Mouse (Mus musculus): ENCODE measurements around the gene Gys1. TPM values are rescaled to one million over a fixed set of nuclear protein-coding genes. Genes with fewer than 3 reads are reported as not detected.
"Not testable (repeated sequence)": the region's sequence is repeated elsewhere in the genome, so short reads cannot be mapped to it uniquely, and the experiment has no call there.

Gys1 gene
- polyA plus RNA-seq, 1 experiment from 2014 or later: 49.4 TPM

DNA sequence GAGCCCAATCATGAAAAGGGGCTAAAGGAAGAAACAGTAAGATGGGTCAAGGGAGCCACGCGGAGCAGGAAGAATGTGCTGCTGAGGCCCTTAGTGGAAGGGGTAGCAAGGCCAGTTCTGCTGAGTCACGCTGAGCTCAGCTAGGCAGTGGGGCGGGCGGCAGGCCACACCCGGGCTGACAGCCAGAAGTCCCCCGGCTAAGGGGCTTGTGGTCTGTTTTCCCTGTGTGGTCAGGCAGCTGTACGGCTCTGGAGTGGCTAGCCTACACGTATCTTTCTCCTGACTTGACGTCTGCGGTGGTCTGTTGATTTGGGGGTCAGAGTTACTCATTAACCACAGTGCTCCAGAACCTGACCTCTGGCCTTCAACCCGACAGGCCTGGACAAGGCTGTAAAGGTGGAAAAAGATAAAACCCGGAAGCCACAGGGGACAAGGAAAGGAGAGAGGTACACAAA lies 26.2 kb downstream of the Gys1 start:
- H3K27me3 ChIP-seq (replicated peaks; ENCODE audit: control insufficient read depth, insufficient read depth, low read length): no peaks in the 10 kb centered on the region
- peak overlapping the region; percentile 95 for H3K27ac ChIP-seq (ENCODE audit: low read length)
- WGBS: 11% methylated on average over 13 of the region's 13 CpGs
- peaks cover 7% of the 10 kb centered on the region for H3K36me3 ChIP-seq (ENCODE audit: control insufficient read depth, insufficient read depth, low read length)
- H3K4me2 ChIP-seq (ENCODE audit: low read depth, low read length): peak overlapping the region; percentile 54
- H3K4me3 ChIP-seq (ENCODE audit: low read length): peak overlapping the region; percentile 47
- H3K9ac ChIP-seq (ENCODE audit: low read depth, low read length): peak overlapping the region; percentile 69
- ATAC-seq: peak; percentile 57
- peaks cover 37% of the 10 kb centered on the region for H3K4me1 ChIP-seq (ENCODE audit: control insufficient read depth, insufficient read depth, low read length)
- no peaks in the 10 kb centered on the region for H3K9me3 ChIP-seq (ENCODE audit: control insufficient read depth, low read length)

DNA sequence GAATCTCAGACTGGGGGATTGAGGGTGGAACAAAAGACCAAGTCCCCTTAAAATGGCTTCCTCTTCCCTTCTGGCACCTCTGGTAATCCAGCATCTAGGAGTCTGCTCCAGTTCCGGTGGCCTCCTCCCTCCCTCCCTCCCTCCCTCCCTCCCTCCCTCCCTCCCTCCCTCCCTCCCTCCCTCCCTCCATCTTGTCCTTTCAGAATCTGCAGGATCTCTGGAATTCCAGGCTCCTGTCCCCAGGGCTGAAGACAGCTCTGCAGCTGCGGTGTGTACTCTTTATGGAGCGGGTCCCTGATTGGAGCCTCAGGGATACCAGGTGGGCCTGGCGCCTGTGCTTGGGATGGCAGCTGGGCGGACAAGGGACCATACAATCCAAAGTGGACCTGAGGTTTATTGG lies 26.7 kb downstream of the Gys1 start:
- peaks cover 39% of the 10 kb centered on the region for H3K4me1 ChIP-seq (ENCODE audit: control insufficient read depth, insufficient read depth, low read length)
- H3K27ac ChIP-seq (ENCODE audit: low read length): peak overlapping the region; percentile 95
- 48% methylated on average over 5 of the region's 5 CpGs for WGBS
- H3K9me3 ChIP-seq (ENCODE audit: control insufficient read depth, low read length): no peaks in the 10 kb centered on the region
- no peak overlapping the region for H3K4me3 ChIP-seq (ENCODE audit: low read length)
- H3K4me2 ChIP-seq (ENCODE audit: low read depth, low read length): peak overlapping the region; percentile 54
- no peaks in the 10 kb centered on the region for H3K27me3 ChIP-seq (replicated peaks; ENCODE audit: control insufficient read depth, insufficient read depth, low read length)
- peaks cover 7% of the 10 kb centered on the region for H3K36me3 ChIP-seq (ENCODE audit: control insufficient read depth, insufficient read depth, low read length)
- ATAC-seq: peak; percentile 1; the same call in 1 of the 2 replicates
- peak overlapping the region; percentile 69 for H3K9ac ChIP-seq (ENCODE audit: low read depth, low read length)

DNA sequence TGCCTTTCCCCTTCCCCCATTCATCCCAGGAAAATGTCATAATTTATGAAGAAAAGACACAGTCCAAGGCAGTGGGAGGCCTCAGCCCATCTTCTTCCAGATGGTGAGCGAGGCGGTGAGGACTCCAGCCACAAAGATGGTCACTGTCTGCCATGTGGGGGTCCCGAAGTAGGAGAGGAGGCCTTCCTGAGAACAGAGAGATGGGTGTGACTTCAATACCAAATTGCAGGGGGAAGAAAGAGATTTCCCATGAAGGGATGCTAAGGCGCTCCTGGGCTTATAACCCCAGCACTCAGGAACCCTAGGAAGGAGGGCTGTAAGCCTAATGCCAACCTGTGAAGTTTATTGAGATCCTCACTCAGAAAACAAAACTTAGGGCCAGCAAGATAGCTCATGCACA lies 27.1 kb downstream of the Gys1 start:
- WGBS: 69% methylated on average over 4 of the region's 4 CpGs
- no peaks in the 10 kb centered on the region for H3K9me3 ChIP-seq (ENCODE audit: control insufficient read depth, low read length)
- peaks cover 7% of the 10 kb centered on the region for H3K36me3 ChIP-seq (ENCODE audit: control insufficient read depth, insufficient read depth, low read length)
- H3K4me1 ChIP-seq (ENCODE audit: control insufficient read depth, insufficient read depth, low read length): peaks cover 39% of the 10 kb centered on the region
- no peak for ATAC-seq
- H3K4me3 ChIP-seq (ENCODE audit: low read length): no peak overlapping the region
- H3K9ac ChIP-seq (ENCODE audit: low read depth, low read length): no peak overlapping the region
- H3K27me3 ChIP-seq (replicated peaks; ENCODE audit: control insufficient read depth, insufficient read depth, low read length): no peaks in the 10 kb centered on the region
- no peak overlapping the region for H3K4me2 ChIP-seq (ENCODE audit: low read depth, low read length)
- H3K27ac ChIP-seq (ENCODE audit: low read length): peak overlapping the region; percentile 95

DNA sequence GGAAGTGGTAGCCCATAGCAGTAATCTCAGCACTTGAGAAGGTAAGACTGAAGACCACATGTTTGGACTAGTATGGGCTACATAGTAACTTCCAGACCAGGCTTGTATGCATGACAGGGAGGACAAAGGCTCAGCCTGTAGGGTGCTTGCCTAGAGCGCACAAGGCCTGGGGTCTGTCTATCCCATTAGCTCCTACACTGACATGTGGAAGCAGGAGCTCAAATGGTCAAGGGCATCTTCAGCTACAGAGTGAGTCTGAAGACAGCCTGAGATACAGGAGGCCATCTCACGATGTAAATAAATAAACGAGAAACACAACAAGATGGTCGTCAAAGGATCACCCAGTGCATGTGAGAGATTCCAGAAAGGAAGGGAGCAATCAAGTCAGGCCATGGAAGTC lies 27.7 kb downstream of the Gys1 start:
- H3K4me3 ChIP-seq (ENCODE audit: low read length): no peak overlapping the region
- H3K9me3 ChIP-seq (ENCODE audit: control insufficient read depth, low read length): no peaks in the 10 kb centered on the region
- 84% methylated on average over 4 of the region's 4 CpGs for WGBS
- H3K27me3 ChIP-seq (replicated peaks; ENCODE audit: control insufficient read depth, insufficient read depth, low read length): no peaks in the 10 kb centered on the region
- peaks cover 3% of the 10 kb centered on the region for H3K36me3 ChIP-seq (ENCODE audit: control insufficient read depth, insufficient read depth, low read length)
- no peak overlapping the region for H3K9ac ChIP-seq (ENCODE audit: low read depth, low read length)
- ATAC-seq: no peak
- peak overlapping the region; percentile 17; the same call in 1 of the 2 replicates for H3K27ac ChIP-seq (ENCODE audit: low read length)
- peaks cover 39% of the 10 kb centered on the region for H3K4me1 ChIP-seq (ENCODE audit: control insufficient read depth, insufficient read depth, low read length)
- H3K4me2 ChIP-seq (ENCODE audit: low read depth, low read length): no peak overlapping the region

DNA sequence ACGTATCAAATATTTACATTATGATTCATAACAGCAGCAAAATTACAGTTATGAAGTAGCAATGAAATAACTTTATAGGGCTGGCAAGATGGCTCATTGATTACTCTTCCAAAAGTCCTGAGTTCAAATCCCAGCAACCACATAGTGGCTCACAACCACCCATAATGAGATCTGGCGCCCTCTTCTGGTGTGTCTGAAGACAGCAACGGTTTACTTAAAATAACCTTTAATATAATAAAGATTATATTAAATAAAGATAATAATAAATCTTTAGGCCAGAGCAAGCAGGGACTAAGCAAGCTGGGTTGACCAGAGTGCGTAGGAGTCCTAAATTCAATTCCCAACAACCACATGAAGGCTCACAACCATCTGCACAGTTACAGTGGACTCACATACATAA lies 28.2 kb downstream of the Gys1 start:
- not testable (repeated sequence) for H3K4me3 ChIP-seq (ENCODE audit: low read length); H3K9ac ChIP-seq (ENCODE audit: low read depth, low read length); H3K36me3 ChIP-seq (ENCODE audit: control insufficient read depth, insufficient read depth, low read length); ATAC-seq; H3K9me3 ChIP-seq (ENCODE audit: control insufficient read depth, low read length); H3K27ac ChIP-seq (ENCODE audit: low read length); H3K27me3 ChIP-seq (replicated peaks; ENCODE audit: control insufficient read depth, insufficient read depth, low read length); H3K4me2 ChIP-seq (ENCODE audit: low read depth, low read length)
- 73% methylated on average over 4 of the region's 4 CpGs for WGBS
- peaks cover 37% of the 10 kb centered on the region for H3K4me1 ChIP-seq (ENCODE audit: control insufficient read depth, insufficient read depth, low read length)

DNA sequence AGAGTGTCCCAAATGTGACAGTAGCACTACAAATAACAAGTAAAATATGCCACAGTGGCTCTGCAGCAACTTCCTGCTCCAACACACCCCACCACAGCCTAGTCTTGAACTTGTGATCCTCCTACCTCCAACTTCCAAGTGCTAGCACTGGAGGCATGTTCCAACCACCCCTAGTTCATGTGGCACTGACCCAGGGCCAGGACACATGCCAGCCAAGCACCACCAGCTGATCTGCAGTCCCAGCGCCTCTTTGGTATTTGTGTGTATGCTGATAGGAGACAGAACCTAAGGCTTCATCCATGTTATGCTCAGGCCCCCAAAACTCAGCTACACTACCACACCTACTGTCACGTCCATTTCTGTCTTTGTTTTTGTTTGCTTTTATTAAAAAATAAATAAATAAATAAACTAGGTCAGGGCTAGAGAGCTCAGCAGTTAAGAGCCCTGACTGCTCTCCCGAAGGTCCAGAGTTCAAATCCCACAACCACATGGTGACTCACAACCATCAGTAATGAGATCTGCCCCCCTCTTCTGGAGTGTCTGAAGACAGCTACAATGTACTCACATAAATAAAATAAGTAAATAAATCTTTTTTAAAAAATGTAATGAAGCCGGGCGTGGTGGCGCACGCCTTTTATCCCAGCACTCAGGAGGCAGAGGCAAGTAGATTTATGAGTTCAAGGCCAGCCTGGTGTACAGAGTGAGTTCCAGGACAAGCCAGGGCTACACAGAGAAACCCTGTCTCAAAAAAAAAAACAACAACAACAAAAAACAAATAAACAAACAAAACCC lies 29.5 kb downstream of the Gys1 start:
- Histone ChIP-seq H3K4me1 (ENCODE audit: control insufficient read depth, insufficient read depth, low read length) (peaks cover 34% of the 10 kb centered on the region), H3K27ac (ENCODE audit: low read length) (no peak overlapping the region), H3K4me2 (ENCODE audit: low read depth, low read length) (no peak overlapping the region), H3K9ac (ENCODE audit: low read depth, low read length) (no peak overlapping the region), H3K4me3 (ENCODE audit: low read length) (no peak overlapping the region), H3K27me3 (replicated peaks; ENCODE audit: control insufficient read depth, insufficient read depth, low read length) (no peaks in the 10 kb centered on the region), H3K36me3 (ENCODE audit: control insufficient read depth, insufficient read depth, low read length) (no peaks in the 10 kb centered on the region; the same call in 1 of the 2 replicates), H3K9me3 (ENCODE audit: control insufficient read depth, low read length) (no peaks in the 10 kb centered on the region)
- 93% methylated on average over 7 of the region's 7 CpGs for WGBS
- no peak for ATAC-seq

DNA sequence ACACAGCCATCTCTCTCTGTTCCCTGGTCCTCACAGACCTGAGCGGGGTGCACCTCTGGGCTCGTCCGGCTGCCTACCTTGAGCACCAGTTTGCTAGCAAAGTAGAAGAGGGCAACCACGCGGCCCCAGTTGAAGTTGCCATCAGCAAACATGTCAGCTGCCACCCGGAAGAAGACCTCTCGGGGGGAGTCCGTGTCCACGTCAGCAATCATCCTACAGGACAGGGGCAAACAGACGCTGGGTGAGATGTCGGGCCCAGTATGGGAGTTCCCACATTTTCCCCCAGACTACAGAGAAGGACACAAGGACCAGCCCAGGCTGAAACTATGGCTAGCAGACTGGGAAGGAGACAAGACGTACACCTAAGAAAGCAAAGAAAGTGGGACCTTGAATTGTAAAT lies 30.5 kb downstream of the Gys1 start:
- H3K4me1 ChIP-seq (ENCODE audit: control insufficient read depth, insufficient read depth, low read length): peaks cover 33% of the 10 kb centered on the region
- no peaks in the 10 kb centered on the region for H3K27me3 ChIP-seq (replicated peaks; ENCODE audit: control insufficient read depth, insufficient read depth, low read length)
- H3K4me2 ChIP-seq (ENCODE audit: low read depth, low read length): peak overlapping the region; percentile 64; the same call in 1 of the 2 replicates
- no peaks in the 10 kb centered on the region for H3K9me3 ChIP-seq (ENCODE audit: control insufficient read depth, low read length)
- H3K9ac ChIP-seq (ENCODE audit: low read depth, low read length): no peak overlapping the region
- no peak overlapping the region for H3K27ac ChIP-seq (ENCODE audit: low read length)
- no peak for ATAC-seq
- H3K36me3 ChIP-seq (ENCODE audit: control insufficient read depth, insufficient read depth, low read length): no peaks in the 10 kb centered on the region; the same call in 1 of the 2 replicates
- WGBS: 90% methylated on average over 12 of the region's 12 CpGs
- no peak overlapping the region for H3K4me3 ChIP-seq (ENCODE audit: low read length)

DNA sequence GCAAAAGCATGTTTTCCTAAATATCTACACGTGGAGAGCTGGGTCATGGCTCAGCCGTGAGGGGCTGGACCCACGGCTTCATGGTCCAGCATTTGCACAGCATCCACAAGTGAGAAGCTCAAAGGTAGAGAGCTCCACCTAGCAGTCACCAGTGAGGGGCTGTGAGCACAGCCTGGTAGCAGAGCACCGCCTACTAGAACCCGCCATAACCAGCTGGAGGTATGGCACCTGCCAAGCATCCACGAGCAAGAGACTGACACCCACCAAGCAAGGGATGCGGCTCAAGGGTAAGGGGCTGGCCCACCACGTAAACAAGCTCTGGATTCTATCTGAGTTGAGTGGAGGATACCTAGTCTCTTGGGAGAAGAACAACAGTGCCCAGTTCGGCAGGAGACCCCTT lies 30.9 kb downstream of the Gys1 start:
- 71% methylated on average over 9 of the region's 9 CpGs for WGBS
- no peak for ATAC-seq

DNA sequence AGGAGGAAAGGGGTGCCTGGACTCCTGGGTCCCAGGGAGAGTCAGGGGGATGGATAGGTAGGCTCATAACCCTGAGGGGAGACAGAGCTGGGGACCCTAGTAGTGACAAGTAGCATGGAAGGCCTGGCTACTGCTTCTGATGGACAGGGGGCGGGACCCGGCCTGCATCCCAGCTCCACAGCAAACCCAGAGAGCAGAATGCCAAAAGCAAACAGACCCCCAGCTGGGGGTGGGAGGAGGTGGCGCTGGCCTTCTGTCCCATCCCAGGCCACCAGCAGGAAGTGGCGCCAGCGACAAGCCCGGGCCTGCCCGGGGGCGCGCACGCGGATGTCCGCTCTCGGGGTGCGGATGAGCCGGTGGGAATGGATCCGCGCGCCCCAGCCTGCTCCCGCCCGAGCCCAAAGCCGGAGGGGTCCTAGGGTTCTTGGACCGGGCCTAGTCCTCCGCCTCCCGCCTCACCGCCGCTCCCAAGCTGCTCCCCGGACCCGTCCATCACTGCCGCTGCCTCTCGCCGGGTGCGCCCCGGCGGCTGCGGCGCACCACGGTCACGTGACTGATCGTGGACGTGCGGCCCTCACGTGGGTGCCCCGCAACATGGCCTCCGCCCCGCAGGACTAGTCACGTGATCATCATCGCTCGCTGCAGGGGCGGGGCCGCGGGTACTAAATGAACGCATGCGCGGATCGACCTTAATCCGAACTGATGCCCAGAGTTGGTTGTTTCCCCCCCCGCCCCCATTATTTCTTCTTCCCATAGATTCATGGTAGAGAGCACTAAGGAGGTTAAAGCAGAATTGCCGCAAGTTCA lies 31.8 kb downstream of the Gys1 start, which contains the start of gene Bax:
Gene Bax, minus strand, starts transcription at position 616 of the 807 bp plus-strand sequence.
- H3K27ac ChIP-seq (ENCODE audit: low read length): peak within 1 kb of the TSS; percentile 52
- H3K9me3 ChIP-seq (ENCODE audit: control insufficient read depth, low read length): no peaks in the 10 kb centered on the region
- H3K27me3 ChIP-seq (replicated peaks; ENCODE audit: control insufficient read depth, insufficient read depth, low read length): no peaks in the 10 kb centered on the region
- H3K4me3 ChIP-seq (ENCODE audit: low read length): peak within 1 kb of the TSS; percentile 85
- H3K4me2 ChIP-seq (ENCODE audit: low read depth, low read length): peak within 1 kb of the TSS; percentile 64
- H3K4me1 ChIP-seq (ENCODE audit: control insufficient read depth, insufficient read depth, low read length): peaks cover 21% of the 10 kb centered on the region
- under 1% methylated on average over 58 of the region's 58 CpGs for WGBS
- ATAC-seq: peak; percentile 77
- no peaks in the 10 kb centered on the region; the same call in 1 of the 2 replicates for H3K36me3 ChIP-seq (ENCODE audit: control insufficient read depth, insufficient read depth, low read length)
- peak within 1 kb of the TSS; percentile 88 for H3K9ac ChIP-seq (ENCODE audit: low read depth, low read length)

More for the DNA sequence above, 30.9 kb downstream of the Gys1 start:
- Histone ChIP-seq H3K4me2 (ENCODE audit: low read depth, low read length) (peak overlapping the region; percentile 64), H3K9me3 (ENCODE audit: control insufficient read depth, low read length) (no peaks in the 10 kb centered on the region), H3K27me3 (replicated peaks; ENCODE audit: control insufficient read depth, insufficient read depth, low read length) (no peaks in the 10 kb centered on the region), H3K4me3 (ENCODE audit: low read length) (peak overlapping the region; percentile 85), H3K4me1 (ENCODE audit: control insufficient read depth, insufficient read depth, low read length) (peaks cover 29% of the 10 kb centered on the region), H3K9ac (ENCODE audit: low read depth, low read length) (peak overlapping the region; percentile 88), H3K36me3 (ENCODE audit: control insufficient read depth, insufficient read depth, low read length) (no peaks in the 10 kb centered on the region; the same call in 1 of the 2 replicates), H3K27ac (ENCODE audit: low read length) (no peak overlapping the region; the same call in 1 of the 2 replicates)
